Mouse (Mus musculus) mesoderm, embryonic 11.5 days (tissue): ENCODE measurements at regions not wholly inside any gene's neighbourhood (a gene's known extent, or its start where the extent isn't known, plus 50 kb on each side); places are given as distances from the start of the nearest gene placed in this dataset.

Experiments used
- DNase-seq: peaks from one replicate; pipeline ENCODE4 v3.0.0-alpha.2; 2012; ENCODE audit warnings: low read depth, low spot score

- DNase-seq: peak; percentile 89
Observed at GRCm38 (mm10) chr15:24972020-24972419, 441.5 kb downstream of the Basp1 start.

DNA sequence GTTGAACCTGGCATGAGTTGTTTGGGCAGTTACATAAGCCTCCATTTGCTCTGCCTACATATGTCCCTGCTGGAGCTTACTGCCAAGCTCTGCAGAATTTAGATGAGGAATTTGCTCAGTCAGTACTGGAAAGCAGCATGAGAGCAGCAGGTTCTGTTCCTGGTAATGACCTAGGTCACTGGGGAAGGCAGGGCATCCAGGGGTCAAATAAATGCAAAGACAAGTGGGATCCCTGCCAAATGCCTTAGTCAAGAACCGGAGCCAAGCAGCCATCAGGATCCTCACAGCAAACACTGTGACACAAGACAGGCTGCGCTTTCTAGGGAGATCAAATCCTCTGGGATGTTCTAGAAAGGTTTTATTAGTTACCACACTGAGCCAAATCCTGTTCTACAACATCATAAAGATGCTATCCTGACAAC lies 444.2 kb downstream of the Basp1 start:
- peak; percentile 45 for DNase-seq

GRCm38 (mm10) chr15:24968636-24969317 lies 444.8 kb downstream of the Basp1 start:
- no peak for DNase-seq

DNA sequence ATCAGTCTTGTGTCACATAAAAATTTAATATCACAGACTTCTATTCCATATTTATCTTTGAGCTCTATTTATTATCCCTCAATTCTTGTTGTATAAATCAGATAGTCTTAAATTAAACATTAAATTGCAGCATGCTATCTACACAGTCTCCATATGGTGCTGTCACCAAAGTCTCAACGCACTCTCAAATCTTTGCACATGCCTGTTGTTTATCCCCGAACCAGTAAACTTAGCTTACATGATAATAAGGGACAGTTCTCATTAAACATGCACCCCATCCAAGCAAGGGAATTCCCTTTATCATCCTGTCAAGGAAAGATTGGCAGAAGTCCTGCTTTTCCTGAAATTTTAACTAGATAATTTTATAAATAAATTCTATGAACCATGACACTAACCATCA lies 483.8 kb downstream of the Basp1 start:
- no peak for DNase-seq

GRCm38 (mm10) chr15:24911866-24912265 lies 501.7 kb downstream of the Basp1 start:
- no peak for DNase-seq

DNA sequence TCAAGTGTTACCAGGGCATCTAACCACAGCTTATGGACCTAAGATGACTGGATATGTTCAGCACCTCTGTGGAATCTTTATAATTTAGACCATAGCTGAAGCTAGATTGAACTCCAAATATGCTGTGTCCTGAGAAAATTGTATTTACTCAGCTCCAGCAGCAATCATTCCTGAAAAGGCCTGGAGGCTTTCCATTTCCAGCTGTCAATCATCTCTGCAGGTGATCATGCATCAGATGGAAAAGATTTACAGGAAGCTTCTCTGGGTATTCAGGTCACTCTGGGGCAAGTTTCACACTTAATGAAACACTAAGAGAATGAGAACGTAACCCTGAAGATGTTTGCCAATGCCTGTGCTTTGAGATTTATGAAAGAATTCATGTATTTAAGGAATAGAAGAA lies 502.1 kb downstream of the Basp1 start:
- no peak for DNase-seq

DNA sequence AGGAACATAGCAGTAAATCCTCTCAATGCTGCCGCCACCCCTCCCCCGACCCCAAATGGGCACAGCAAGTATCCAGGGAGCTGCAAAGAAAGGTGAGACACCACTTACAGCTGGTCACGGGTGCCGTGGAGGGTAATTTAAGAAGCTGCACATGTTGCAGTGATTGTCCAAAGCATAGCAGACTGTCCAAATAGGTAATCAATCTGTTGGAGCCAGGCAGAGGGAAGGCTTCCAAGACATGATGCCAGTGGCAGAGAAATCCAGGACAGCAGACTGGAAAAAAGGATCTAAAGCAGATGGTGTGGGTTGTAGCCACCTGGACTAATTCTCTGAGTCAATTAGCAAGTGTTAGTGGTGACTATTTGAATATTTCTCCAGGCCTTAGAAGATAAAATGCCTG lies 506.6 kb downstream of the Basp1 start:
- peak; percentile 50 for DNase-seq

DNA sequence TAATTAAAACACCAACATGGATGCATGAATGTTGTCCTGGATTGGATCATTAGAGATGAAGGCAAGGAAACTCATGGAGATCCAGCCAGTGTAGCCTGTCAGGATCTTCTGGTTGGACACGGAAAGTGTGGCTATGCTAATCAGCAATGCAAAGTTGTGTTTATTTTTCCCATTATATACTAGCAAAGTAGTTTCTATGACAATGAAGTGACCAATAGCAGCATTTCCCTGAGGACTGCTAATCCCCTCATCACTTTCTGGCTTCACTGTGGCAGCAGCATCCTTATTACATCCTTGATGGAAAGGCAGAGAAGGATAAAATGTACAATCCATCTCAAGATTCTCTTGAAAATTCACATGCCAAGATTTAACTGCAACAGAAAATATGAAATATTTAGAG lies 534.7 kb downstream of the Basp1 start:
- peak; percentile 2 for DNase-seq

GRCm38 (mm10) chr15:24877711-24878598 lies 535.6 kb downstream of the Basp1 start:
- DNase-seq: peak; percentile 23

GRCm38 (mm10) chr15:24876157-24876731 lies 537.3 kb downstream of the Basp1 start:
- DNase-seq: no peak

DNA sequence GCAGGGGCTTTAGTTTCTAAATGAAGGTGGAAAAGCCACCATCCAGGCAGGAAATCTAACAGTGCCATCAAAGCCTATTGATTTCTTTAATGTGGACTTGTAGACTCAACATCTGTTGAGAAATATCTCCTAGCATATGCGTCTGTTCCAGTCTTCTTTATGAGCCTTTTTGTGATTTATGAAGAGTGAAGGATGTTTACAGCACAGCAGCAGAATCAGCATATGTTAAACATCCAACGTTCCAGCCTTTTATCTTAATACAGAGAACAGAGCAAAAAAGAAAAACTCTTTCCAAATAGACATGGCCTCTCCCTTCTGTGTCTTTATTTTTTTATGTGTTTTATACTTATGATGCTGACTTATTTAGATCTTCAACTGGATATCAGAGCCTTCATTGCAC lies 573.3 kb downstream of the Basp1 start:
- no peak for DNase-seq

- no peak for DNase-seq
Observed at GRCm38 (mm10) chr15:24838390-24838789, 575.2 kb downstream of the Basp1 start.

- DNase-seq: no peak
Observed at GRCm38 (mm10) chr15:24827881-24828280, 585.7 kb downstream of the Basp1 start.

- DNase-seq: no peak
Observed at GRCm38 (mm10) chr15:24827259-24827658, 586.3 kb downstream of the Basp1 start.

DNA sequence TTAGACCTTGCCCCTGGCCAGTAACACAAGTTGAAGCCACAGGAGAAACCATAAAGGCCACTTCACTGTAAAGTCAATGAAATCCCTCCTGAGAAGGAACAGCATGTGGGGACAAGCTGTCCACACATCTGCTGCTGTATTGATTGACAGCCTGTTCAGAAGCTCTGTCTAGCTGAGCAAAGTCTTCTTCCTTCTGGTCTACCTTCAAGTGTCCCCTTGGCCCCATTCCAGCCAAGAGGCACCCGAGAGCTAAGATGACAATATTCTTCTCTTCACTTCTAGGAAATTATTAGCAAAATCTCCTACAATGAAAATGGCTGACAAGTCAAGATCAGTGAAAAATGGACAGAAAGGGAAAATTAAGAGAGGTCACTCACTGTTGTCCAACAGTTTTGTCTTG lies 616.7 kb downstream of the Basp1 start:
- DNase-seq: peak; percentile 12

- DNase-seq: peak; percentile 8
Observed at GRCm38 (mm10) chr15:24793381-24793780, 620.2 kb downstream of the Basp1 start.

DNA sequence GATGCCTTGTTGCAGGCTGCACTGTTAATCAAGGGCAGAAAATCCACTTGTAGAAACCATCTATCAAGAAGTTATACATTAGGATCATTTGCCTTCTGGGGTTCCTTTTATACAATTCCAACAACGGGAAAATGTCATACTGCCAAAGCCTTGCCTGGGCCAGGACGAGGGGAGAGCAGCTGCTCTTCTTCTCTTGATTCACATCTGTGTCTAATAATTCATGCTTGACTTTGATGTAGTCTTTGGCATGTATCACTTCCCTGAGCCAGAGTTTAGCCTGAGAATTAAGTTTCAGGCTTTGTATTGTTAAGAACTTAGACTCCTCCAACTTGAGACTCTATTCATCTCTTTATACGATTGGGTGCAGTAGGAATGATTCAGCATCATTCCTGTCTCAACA lies 627.2 kb downstream of the Basp1 start:
- DNase-seq: peak; percentile 37

DNA sequence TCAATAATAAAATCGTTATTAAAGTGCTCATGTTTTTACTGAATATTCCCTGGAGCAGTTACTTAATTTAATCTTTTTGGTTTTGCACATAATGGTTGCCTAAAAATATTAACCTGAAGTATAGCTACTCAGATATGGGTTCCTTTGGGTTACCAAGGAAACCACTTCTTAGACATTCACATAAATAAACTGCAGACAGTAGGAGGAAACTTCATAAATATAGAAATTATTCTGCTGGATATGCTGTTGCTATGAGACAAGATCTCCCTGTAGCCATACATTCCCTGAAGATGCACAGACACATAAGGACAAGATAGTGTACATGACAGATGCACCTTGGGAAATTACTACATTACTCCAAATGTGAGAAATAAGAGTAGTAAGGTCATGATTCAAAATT lies 635.3 kb downstream of the Basp1 start:
- no peak for DNase-seq

- DNase-seq: peak; percentile 58
Observed at GRCm38 (mm10) chr15:24751480-24752157, 661.9 kb downstream of the Basp1 start.

- peak; percentile 17 for DNase-seq
Observed at GRCm38 (mm10) chr15:24743240-24743639, 670.3 kb downstream of the Basp1 start.

DNA sequence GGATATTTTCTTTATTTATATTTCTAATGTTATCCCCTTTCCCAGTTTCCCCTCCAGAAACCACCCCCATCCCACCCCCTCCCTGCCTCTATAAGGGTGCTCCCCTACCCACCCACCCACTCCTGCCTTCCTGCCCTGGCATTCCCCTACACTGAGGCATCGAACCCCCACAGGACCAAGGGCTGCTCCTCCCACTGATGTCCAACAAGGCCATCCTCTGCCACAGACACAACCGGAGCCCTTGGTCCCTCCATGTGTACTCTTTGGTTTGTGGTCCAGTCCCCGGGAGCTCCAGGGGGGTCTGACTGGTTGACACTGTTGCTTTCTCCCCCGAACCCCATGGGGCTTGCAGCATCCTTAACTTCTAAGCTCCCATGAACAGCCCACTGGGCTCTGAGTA lies 688.4 kb downstream of the Basp1 start:
- DNase-seq: no peak

- peak; percentile 72 for DNase-seq
Observed at GRCm38 (mm10) chr15:24724664-24725063, 688.9 kb downstream of the Basp1 start.
